Comparison of ENCODE assay signal across 23 mouse cellular contexts in genomic region chr8:12827124-12827523, GRCm38 (mm10). TPM values are rescaled to one million over a fixed set of nuclear protein-coding genes. Genes with fewer than 3 reads are reported as not detected.
DNase-seq lines count a peak whose midpoint lies in the region; ATAC-seq and TF ChIP-seq lines count a peak whose summit lies in the region.
"Had no signal": no experiment of that assay in that cellular context is flagged by ENCODE, and none has a peak within 500 bp of the region (broad histone marks: within the 10 kb centered on the region; RNA-seq: fewer than 3 reads in every experiment).

No protein-coding gene starts in this region.

- no peaks in the 10 kb centered on the region for H3K9me3 ChIP-seq in megakaryocyte, embryonic 14.5 days
- H3K9me3 ChIP-seq in lung, postnatal 0 days (ENCODE audit: low read length) = no peaks in the 10 kb centered on the region
- H3K9me3 ChIP-seq: embryonic facial prominence, embryonic 13.5 days; embryonic facial prominence, embryonic 15.5 days; forebrain, embryonic 10.5 days; forebrain, embryonic 12.5 days had no signal

- no peak overlapping the region for H3K27ac ChIP-seq in lung, postnatal 0 days (ENCODE audit: low read length)
- H3K27ac ChIP-seq: embryonic facial prominence, embryonic 13.5 days; embryonic facial prominence, embryonic 15.5 days; forebrain, embryonic 10.5 days; forebrain, embryonic 12.5 days had no signal

- no peak for TF ChIP-seq EP300 in lung, postnatal 0 days (IDR thresholded peaks at IDR 0.05)

- TF ChIP-seq CTCF in lung, postnatal 0 days (IDR thresholded peaks at IDR 0.05) = no peak

- H3K4me3 ChIP-seq in megakaryocyte, embryonic 14.5 days (replicated peaks) = peak overlapping the region; percentile 66
- no peak overlapping the region for H3K4me3 ChIP-seq in lung, postnatal 0 days (ENCODE audit: low read depth, low read length)
- H3K4me3 ChIP-seq: embryonic facial prominence, embryonic 13.5 days; embryonic facial prominence, embryonic 15.5 days; erythroblast, embryonic 14.5 days; forebrain, embryonic 10.5 days; forebrain, embryonic 12.5 days had no signal

- no peak overlapping the region for H3K4me2 ChIP-seq in lung, postnatal 0 days (replicated peaks; ENCODE audit: low read depth, low read length)
- H3K4me2 ChIP-seq: embryonic facial prominence, embryonic 13.5 days; embryonic facial prominence, embryonic 15.5 days; forebrain, embryonic 12.5 days had no signal

- ATAC-seq in megakaryocyte, adult 5-6 weeks (ENCODE audit: poor library complexity, severe bottlenecking) = no peak
- ATAC-seq in lung, postnatal 0 days = no peak
- ATAC-seq: forebrain, embryonic 14.5 days; forebrain, embryonic 16.5 days had no signal

- WGBS in lung, postnatal 0 days = 89% methylated on average over 9 of the region's 9 CpGs

- peaks cover 2% of the 10 kb centered on the region for H3K27me3 ChIP-seq in megakaryocyte, embryonic 14.5 days (replicated peaks)
- H3K27me3 ChIP-seq in lung, postnatal 0 days (replicated peaks; ENCODE audit: insufficient read depth, low read length) = no peaks in the 10 kb centered on the region
- H3K27me3 ChIP-seq: embryonic facial prominence, embryonic 13.5 days; embryonic facial prominence, embryonic 15.5 days; forebrain, embryonic 12.5 days had no signal

- H3K36me3 ChIP-seq in megakaryocyte, embryonic 14.5 days (replicated peaks; ENCODE audit: low read length) = peaks cover 49% of the 10 kb centered on the region
- peaks cover 58% of the 10 kb centered on the region for H3K36me3 ChIP-seq in lung, postnatal 0 days (ENCODE audit: insufficient read depth, low read length)

- no peak overlapping the region for H3K9ac ChIP-seq in lung, postnatal 0 days (replicated peaks; ENCODE audit: low read depth)
- H3K9ac ChIP-seq: embryonic facial prominence, embryonic 13.5 days; embryonic facial prominence, embryonic 15.5 days; forebrain, embryonic 12.5 days had no signal

- intact Hi-C loops in gastrocnemius, postnatal 14 days (cut with DNase I; ENCODE audit: low total_unique reads) = no loop called here

- DNase-seq in gastrocnemius, adult 18-20 months (ENCODE audit: low spot score) = peak; percentile 38
- DNase-seq in gastrocnemius, postnatal 4 days (ENCODE audit: low spot score in 2 of 2) = no peak
- DNase-seq in gastrocnemius, postnatal 14 days = peak; percentile 38
- no peak for DNase-seq in gastrocnemius, postnatal 25 days
- no peak for DNase-seq in lung, postnatal 0 days (ENCODE audit: low spot score)
- DNase-seq: adrenal gland, adult 2 months; adrenal gland, postnatal 25 days; cerebellum, adult 11 months; cerebellum, adult 18-20 months; cerebellum, adult 8-10 months; cerebellum, adult 9-11 months; cerebellum, postnatal 14 days; cerebellum, postnatal 36 days; embryo, embryonic 11 days had no signal

- peaks cover 93% of the 10 kb centered on the region for H3K4me1 ChIP-seq in megakaryocyte, embryonic 14.5 days
- peaks cover 6% of the 10 kb centered on the region for H3K4me1 ChIP-seq in lung, postnatal 0 days (ENCODE audit: insufficient read depth, low read depth, low read length)
- H3K4me1 ChIP-seq: embryonic facial prominence, embryonic 13.5 days had no signal

RNA-seq across cellular contexts. Expression of gene Mcf2l, which starts 46.5 kb away (rescaled TPM):
- total RNA-seq in gastrocnemius, adult 18-20 months (2021) = 10 to 100 TPM; 21.3 to 32.8 TPM
- total RNA-seq in gastrocnemius, postnatal 4 days (2021) = 10 to 100 TPM; 36.0 to 42.4 TPM
- 10 to 100 TPM; 23.7 to 57.8 TPM for total RNA-seq in gastrocnemius, postnatal 14 days (2021)
- 10 to 100 TPM; 22.9 to 27.4 TPM for total RNA-seq in gastrocnemius, postnatal 25 days (2021)
- polyA plus RNA-seq in megakaryocyte, embryonic 14.5 days (2012; ENCODE audit: insufficient read depth, low replicate concordance) = 57.1 and 57.7 TPM in 2 replicates
- 7.2 and 10.1 TPM in 2 replicates for total RNA-seq in megakaryocyte, adult 5-6 weeks (2015)
- 26.4 and 32.3 TPM in 2 replicates for total RNA-seq in megakaryocyte, adult 5-6 weeks (2017)
- polyA plus RNA-seq in lung, postnatal 0 days (2015; fragmentation: Nextera tagmentation; extraction: Ambion mirVana) = 12.9 and 16.8 TPM in 2 replicates

Comparison
In these comparisons a context has a peak if more than half of its experiments do, and no peak if none do; other contexts are left out.
1. DNase-seq: peak in gastrocnemius, adult 18-20 months (single experiment) and gastrocnemius, postnatal 14 days (single experiment); none in gastrocnemius, postnatal 4 days (0 of 2), gastrocnemius, postnatal 25 days (single experiment) and lung, postnatal 0 days (single experiment).